ENCODE assay signal across 16 mouse cellular contexts in the genomic region with DNA sequence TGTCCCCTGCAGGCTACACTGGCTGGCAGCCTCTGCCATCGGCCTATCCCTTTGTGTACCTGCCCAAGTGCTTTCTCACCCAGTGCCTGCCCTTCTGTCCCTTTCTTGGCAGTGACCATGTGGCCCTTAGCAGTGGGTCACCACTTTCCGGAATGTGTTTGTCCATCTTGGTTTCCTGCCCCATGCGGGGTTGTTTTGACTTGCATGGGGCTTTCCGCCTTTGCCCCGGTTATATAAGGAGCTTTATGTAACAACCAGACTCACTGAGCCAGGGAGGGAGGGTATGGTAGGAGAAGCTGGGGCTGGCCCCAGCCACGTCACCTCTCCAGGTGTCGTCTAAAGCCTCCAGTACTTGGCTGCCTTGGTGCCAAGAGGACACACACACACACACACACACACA. TPM values are rescaled to one million over a fixed set of nuclear protein-coding genes. Genes with fewer than 3 reads are reported as not detected.
DNase-seq lines count a peak whose midpoint lies in the region; ATAC-seq and TF ChIP-seq lines count a peak whose summit lies in the region.
"Had no signal": no experiment of that assay in that cellular context is flagged by ENCODE, and none has a peak within 500 bp of the region (broad histone marks: within the 10 kb centered on the region; RNA-seq: fewer than 3 reads in every experiment).

No protein-coding gene starts in this region.

- no peaks in the 10 kb centered on the region for H3K9me3 ChIP-seq in heart, embryonic 11.5 days (replicated peaks; ENCODE audit: control insufficient read depth, low read length)
- no peaks in the 10 kb centered on the region for H3K9me3 ChIP-seq in midbrain, embryonic 11.5 days (ENCODE audit: control insufficient read depth, low read length)
- H3K9me3 ChIP-seq in midbrain, embryonic 13.5 days: no peaks in the 10 kb centered on the region
- no peaks in the 10 kb centered on the region for H3K9me3 ChIP-seq in hindbrain, embryonic 10.5 days
- H3K9me3 ChIP-seq: embryonic facial prominence, embryonic 12.5 days; forebrain, embryonic 12.5 days had no signal

- no peak overlapping the region for H3K9ac ChIP-seq in heart, adult 2 months (ENCODE audit: low read depth, low read length)
- H3K9ac ChIP-seq in heart, embryonic 11.5 days (ENCODE audit: low read depth, low read length): no peak overlapping the region
- H3K9ac ChIP-seq in midbrain, embryonic 11.5 days (ENCODE audit: low read length): no peak overlapping the region
- H3K9ac ChIP-seq in midbrain, embryonic 13.5 days (replicated peaks): no peak overlapping the region
- H3K9ac ChIP-seq: embryonic facial prominence, embryonic 12.5 days; forebrain, embryonic 12.5 days; liver, embryonic 14.5 days had no signal

- no peak for ATAC-seq in heart, embryonic 11.5 days (replicated peaks; ENCODE audit: insufficient number of reproducible peaks, low FRiP score, low TSS enrichment)
- no peak for ATAC-seq in midbrain, embryonic 11.5 days (ENCODE audit: low FRiP score)
- ATAC-seq in midbrain, embryonic 13.5 days: no peak
- ATAC-seq: hindbrain, postnatal 0 days had no signal

- 79% methylated on average over 7 of the region's 7 CpGs for WGBS in heart, adult 2 months
- 89% methylated on average over 7 of the region's 7 CpGs for WGBS in heart, embryonic 11.5 days (ENCODE audit: insufficient replicate concordance)
- 81% methylated on average over 7 of the region's 7 CpGs for WGBS in midbrain, embryonic 11.5 days
- WGBS in midbrain, embryonic 13.5 days: 86% methylated on average over 7 of the region's 7 CpGs
- 88% methylated on average over 7 of the region's 7 CpGs for WGBS in hindbrain, embryonic 10.5 days

- TF ChIP-seq POLR2A in heart, adult 2 months (IDR thresholded peaks at IDR 0.05; ENCODE audit: insufficient read depth, low read depth, low read length): no peak
- TF ChIP-seq POLR2A in cortical plate, adult 2 months (IDR thresholded peaks at IDR 0.05; ENCODE audit: extremely low read depth, insufficient read depth, low read length): no peak

- no peaks in the 10 kb centered on the region for H3K79me2 ChIP-seq in heart, adult 2 months (replicated peaks; ENCODE audit: control insufficient read depth, insufficient read depth, low read length)

- intact Hi-C loops in heart, adult 2 months (cut with DNase I): loop anchor here (2.0 kb wide), 1 partner anchor 29 kb away; no protein-coding TSS in a partner anchor
- intact Hi-C loops in left cerebral cortex, postnatal 25 days (cut with DNase I): no loop called here

- 0 out of 2 replicates have a peak, but pooled peaks have one; percentile 17 for TF ChIP-seq EP300 in heart, adult 2 months (IDR thresholded peaks at IDR 0.05; ENCODE audit: insufficient read depth, low read depth, low read length)

- H3K4me3 ChIP-seq in heart, adult 2 months: no peak overlapping the region
- H3K4me3 ChIP-seq in heart, embryonic 11.5 days (ENCODE audit: low read depth, low read length): no peak overlapping the region
- no peak overlapping the region for H3K4me3 ChIP-seq in midbrain, embryonic 11.5 days (ENCODE audit: low read depth, low read length)
- H3K4me3 ChIP-seq in midbrain, embryonic 13.5 days (replicated peaks): no peak overlapping the region
- H3K4me3 ChIP-seq in cortical plate, adult 2 months (ENCODE audit: insufficient read depth, low read length): no peak overlapping the region
- no peak overlapping the region for H3K4me3 ChIP-seq in hindbrain, embryonic 10.5 days
- H3K4me3 ChIP-seq: embryonic facial prominence, embryonic 12.5 days; forebrain, embryonic 12.5 days; layer of hippocampus, adult 2 months had no signal

- H3K4me1 ChIP-seq in heart, adult 2 months (ENCODE audit: control insufficient read depth, insufficient read depth, low read length): peaks cover 18% of the 10 kb centered on the region
- peaks cover 9% of the 10 kb centered on the region for H3K4me1 ChIP-seq in heart, embryonic 11.5 days (ENCODE audit: control insufficient read depth, insufficient read depth, low read length)
- no peaks in the 10 kb centered on the region for H3K4me1 ChIP-seq in midbrain, embryonic 11.5 days (ENCODE audit: control insufficient read depth, insufficient read depth, low read length)
- H3K4me1 ChIP-seq in midbrain, embryonic 13.5 days (replicated peaks): no peaks in the 10 kb centered on the region
- H3K4me1 ChIP-seq in cortical plate, adult 2 months (ENCODE audit: control insufficient read depth, insufficient read depth, low read length): no peaks in the 10 kb centered on the region
- peaks cover 7% of the 10 kb centered on the region; the same call in 1 of the 2 replicates for H3K4me1 ChIP-seq in hindbrain, embryonic 10.5 days (replicated peaks)
- H3K4me1 ChIP-seq: embryonic facial prominence, embryonic 12.5 days; forebrain, embryonic 12.5 days had no signal

- no peaks in the 10 kb centered on the region for H3K27me3 ChIP-seq in heart, adult 2 months (ENCODE audit: control insufficient read depth, insufficient read depth, low read length)
- H3K27me3 ChIP-seq in heart, embryonic 11.5 days (ENCODE audit: control insufficient read depth, insufficient read depth, low read length): no peaks in the 10 kb centered on the region
- no peaks in the 10 kb centered on the region for H3K27me3 ChIP-seq in midbrain, embryonic 11.5 days (ENCODE audit: control insufficient read depth, insufficient read depth, low read length)
- no peaks in the 10 kb centered on the region for H3K27me3 ChIP-seq in midbrain, embryonic 13.5 days
- no peaks in the 10 kb centered on the region for H3K27me3 ChIP-seq in hindbrain, embryonic 10.5 days (ENCODE audit: insufficient read depth, poor library complexity, severe bottlenecking)
- H3K27me3 ChIP-seq: embryonic facial prominence, embryonic 12.5 days; forebrain, embryonic 12.5 days had no signal

- no peaks in the 10 kb centered on the region for H3K36me3 ChIP-seq in heart, adult 2 months (ENCODE audit: control insufficient read depth, insufficient read depth, low read length)
- no peaks in the 10 kb centered on the region for H3K36me3 ChIP-seq in heart, embryonic 11.5 days (ENCODE audit: control insufficient read depth, insufficient read depth, low read length)
- no peaks in the 10 kb centered on the region for H3K36me3 ChIP-seq in midbrain, embryonic 11.5 days (ENCODE audit: control insufficient read depth, insufficient read depth, low read length)
- H3K36me3 ChIP-seq in midbrain, embryonic 13.5 days: no peaks in the 10 kb centered on the region
- no peaks in the 10 kb centered on the region for H3K36me3 ChIP-seq in hindbrain, embryonic 10.5 days
- H3K36me3 ChIP-seq: embryonic facial prominence, embryonic 12.5 days; forebrain, embryonic 12.5 days had no signal

- DNase-seq in heart, adult 2 months: peak in 1 of 2 experiments; percentile 18
- DNase-seq in midbrain, embryonic 11.5 days (ENCODE audit: low spot score, missing footprints): peak; percentile 47
- peak; percentile 73 to 90 for DNase-seq in kidney, postnatal 36 days
- DNase-seq in hindbrain, embryonic 10.5 days (ENCODE audit: low spot score): no peak
- no peak for DNase-seq in left cerebral cortex, postnatal 25 days (ENCODE audit: low spot score in 2 of 2)
- DNase-seq: adrenal gland, postnatal 36 days; heart, postnatal 10 days; thymus, adult 18-20 months had no signal

- H3K27ac ChIP-seq in heart, adult 2 months: peak overlapping the region; percentile 17
- no peak overlapping the region for H3K27ac ChIP-seq in heart, embryonic 11.5 days (ENCODE audit: low read depth, low read length)
- H3K27ac ChIP-seq in midbrain, embryonic 11.5 days (ENCODE audit: low read depth, low read length): no peak overlapping the region
- H3K27ac ChIP-seq in midbrain, embryonic 13.5 days: no peak overlapping the region
- H3K27ac ChIP-seq in cortical plate, adult 2 months (ENCODE audit: insufficient read depth, low read length): peak overlapping the region; percentile 66
- no peak overlapping the region for H3K27ac ChIP-seq in hindbrain, embryonic 10.5 days
- H3K27ac ChIP-seq: embryonic facial prominence, embryonic 12.5 days; forebrain, embryonic 12.5 days; liver, embryonic 14.5 days had no signal

- no peak for TF ChIP-seq CTCF in heart, adult 2 months (IDR thresholded peaks at IDR 0.05)
- TF ChIP-seq CTCF in cortical plate, adult 2 months (IDR thresholded peaks at IDR 0.05; ENCODE audit: extremely low read depth, insufficient read depth, low read length): no peak

- no peak overlapping the region for H3K4me2 ChIP-seq in heart, embryonic 11.5 days
- H3K4me2 ChIP-seq in midbrain, embryonic 11.5 days: no peak overlapping the region
- no peak overlapping the region for H3K4me2 ChIP-seq in midbrain, embryonic 13.5 days (replicated peaks)
- H3K4me2 ChIP-seq: embryonic facial prominence, embryonic 12.5 days; forebrain, embryonic 12.5 days had no signal

RNA-seq across cellular contexts. Expression of gene Sik1, which starts 48.4 kb away (rescaled TPM):
- 10 to 100 TPM; 39.6 to 62.7 TPM for total RNA-seq in heart, adult 2 months (2021)
- polyA plus RNA-seq in heart, adult 2 months (2012; rRNA removed): 15.4 and 21.0 TPM in 2 replicates
- polyA plus RNA-seq in heart, embryonic 11.5 days (2014; fragmentation: Nextera tagmentation; extraction: Ambion mirVana): 21.7 and 24.3 TPM in 2 replicates
- 8.9 and 14.0 TPM in 2 replicates for polyA plus RNA-seq in midbrain, embryonic 11.5 days (2014; fragmentation: Nextera tagmentation; extraction: Ambion mirVana)
- 16.9 and 17.6 TPM in 2 replicates for polyA plus RNA-seq in midbrain, embryonic 13.5 days (2015; fragmentation: Nextera tagmentation; extraction: Ambion mirVana)
- polyA plus RNA-seq in cortical plate, adult 2 months (2012; rRNA removed): 5.8 and 9.7 TPM in 2 replicates
- 14.0 and 14.3 TPM in 2 replicates for polyA plus RNA-seq in hindbrain, embryonic 10.5 days (2016; fragmentation: Nextera tagmentation; extraction: Ambion mirVana)
- total RNA-seq in left cerebral cortex, postnatal 25 days (2021): 10 to 100 TPM; 20.2 to 20.9 TPM

Comparison
In these comparisons a context has a peak if more than half of its experiments do, and no peak if none do; other contexts are left out.
1. H3K27ac ChIP-seq: peak in heart, adult 2 months (single experiment) and cortical plate, adult 2 months (single experiment); none in heart, embryonic 11.5 days (single experiment), midbrain, embryonic 11.5 days (single experiment), midbrain, embryonic 13.5 days (single experiment) and hindbrain, embryonic 10.5 days (single experiment).
2. DNase-seq: peak in midbrain, embryonic 11.5 days (single experiment) and kidney, postnatal 36 days (2 of 2); none in hindbrain, embryonic 10.5 days (single experiment) and left cerebral cortex, postnatal 25 days (0 of 2).